9 mouse cellular contexts compared by ENCODE assay signal in the genomic region with DNA sequence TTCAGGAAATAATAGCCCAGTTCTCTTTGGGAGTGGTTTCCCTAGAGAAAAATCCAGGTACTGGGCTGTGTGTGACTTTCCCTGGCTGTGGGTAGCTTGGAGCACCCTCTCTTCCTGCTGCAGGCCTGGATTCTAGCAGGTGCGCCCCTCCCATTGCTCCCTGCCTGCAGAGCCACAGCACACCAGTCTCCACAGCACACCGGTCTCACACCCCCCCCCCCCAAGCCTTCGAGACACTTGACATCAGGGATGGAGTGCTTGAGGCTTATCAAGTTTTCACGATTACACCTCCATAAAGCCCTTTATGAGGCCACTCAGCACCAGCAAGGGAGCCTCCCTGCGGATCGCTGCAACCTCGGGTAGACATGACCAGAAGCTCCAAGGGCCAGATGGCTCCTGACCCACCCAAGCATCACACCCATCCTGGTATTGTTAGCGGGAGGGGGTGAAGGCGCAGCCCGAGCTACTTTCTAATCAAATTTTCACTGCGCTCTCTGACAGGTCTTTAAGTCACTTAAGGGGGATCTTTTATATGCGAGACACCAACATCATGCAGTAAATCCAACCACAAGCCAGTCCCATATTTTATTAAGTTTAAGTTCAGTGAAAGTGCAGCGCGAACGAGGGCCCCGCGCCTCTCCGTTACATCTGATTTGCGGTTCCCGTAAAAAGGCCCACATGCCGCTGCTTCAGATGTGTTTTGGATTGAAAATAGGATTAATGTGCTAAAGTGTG.
DNase-seq lines count a peak whose midpoint lies in the region; ATAC-seq lines count a peak whose summit lies in the region.
"Had no signal": no experiment of that assay in that cellular context is flagged by ENCODE, and none has a peak within 500 bp of the region (broad histone marks: within the 10 kb centered on the region; RNA-seq: fewer than 3 reads in every experiment).

No protein-coding gene starts in this region.

- WGBS in heart, embryonic 12.5 days, result 43% methylated on average over 21 of the region's 21 CpGs
- 61% methylated on average over 21 of the region's 21 CpGs for WGBS in embryonic facial prominence, embryonic 10.5 days
- WGBS in hindbrain, embryonic 10.5 days, result 72% methylated on average over 21 of the region's 21 CpGs
- WGBS in midbrain, embryonic 12.5 days, result 52% methylated on average over 21 of the region's 21 CpGs

- H3K9ac ChIP-seq in heart, embryonic 12.5 days, result no peak overlapping the region
- H3K9ac ChIP-seq in midbrain, embryonic 12.5 days (replicated peaks), result 0 out of 2 replicates have a peak overlapping the region, but pooled peaks have one; percentile 17
- H3K9ac ChIP-seq: lung, embryonic 14.5 days had no signal

- no peak for DNase-seq in heart, adult 18-20 months
- DNase-seq in embryonic facial prominence, embryonic 10.5 days (ENCODE audit: low spot score), result no peak
- no peak for DNase-seq in hindbrain, embryonic 10.5 days (ENCODE audit: low spot score)
- DNase-seq in Muller cell, postnatal 12 days (ENCODE audit: inconsistent ontology term), result no peak
- DNase-seq in lung, postnatal 10 days, result no peak
- DNase-seq in right cerebral cortex, postnatal 14 days, result no peak
- DNase-seq: lung, embryonic 14.5 days had no signal

- H3K36me3 ChIP-seq in heart, embryonic 12.5 days, result no peaks in the 10 kb centered on the region
- H3K36me3 ChIP-seq in embryonic facial prominence, embryonic 10.5 days (replicated peaks), result no peaks in the 10 kb centered on the region
- no peaks in the 10 kb centered on the region for H3K36me3 ChIP-seq in hindbrain, embryonic 10.5 days
- H3K36me3 ChIP-seq in midbrain, embryonic 12.5 days, result no peaks in the 10 kb centered on the region

- H3K4me3 ChIP-seq in heart, embryonic 12.5 days, result no peak overlapping the region
- no peak overlapping the region for H3K4me3 ChIP-seq in embryonic facial prominence, embryonic 10.5 days
- H3K4me3 ChIP-seq in hindbrain, embryonic 10.5 days, result no peak overlapping the region
- H3K4me3 ChIP-seq in midbrain, embryonic 12.5 days, result no peak overlapping the region

- no peak overlapping the region for H3K27ac ChIP-seq in heart, embryonic 12.5 days (ENCODE audit: poor library complexity, severe bottlenecking)
- peak overlapping the region; percentile 78 for H3K27ac ChIP-seq in embryonic facial prominence, embryonic 10.5 days (replicated peaks)
- H3K27ac ChIP-seq in hindbrain, embryonic 10.5 days, result peak overlapping the region; percentile 31
- H3K27ac ChIP-seq in midbrain, embryonic 12.5 days (replicated peaks), result peak overlapping the region; percentile 67

- no peak for ATAC-seq in heart, embryonic 12.5 days (ENCODE audit: insufficient number of reproducible peaks, low FRiP score)
- ATAC-seq in midbrain, embryonic 12.5 days (ENCODE audit: low FRiP score, low read depth), result peak; percentile 32; the same call in 1 of the 2 replicates

- H3K4me1 ChIP-seq in heart, embryonic 12.5 days (replicated peaks), result peaks cover 22% of the 10 kb centered on the region
- peaks cover 41% of the 10 kb centered on the region for H3K4me1 ChIP-seq in embryonic facial prominence, embryonic 10.5 days
- peaks cover 13% of the 10 kb centered on the region for H3K4me1 ChIP-seq in hindbrain, embryonic 10.5 days (replicated peaks)
- H3K4me1 ChIP-seq in midbrain, embryonic 12.5 days, result peaks cover 14% of the 10 kb centered on the region

- H3K9me3 ChIP-seq in heart, embryonic 12.5 days (replicated peaks), result no peaks in the 10 kb centered on the region
- no peaks in the 10 kb centered on the region for H3K9me3 ChIP-seq in embryonic facial prominence, embryonic 10.5 days
- no peaks in the 10 kb centered on the region for H3K9me3 ChIP-seq in hindbrain, embryonic 10.5 days
- H3K9me3 ChIP-seq in midbrain, embryonic 12.5 days, result no peaks in the 10 kb centered on the region

- peak overlapping the region; percentile 38 for H3K4me2 ChIP-seq in heart, embryonic 12.5 days
- H3K4me2 ChIP-seq in midbrain, embryonic 12.5 days (replicated peaks), result peak overlapping the region; percentile 12; the same call in 1 of the 2 replicates
- H3K4me2 ChIP-seq: lung, embryonic 14.5 days had no signal

- peaks cover 51% of the 10 kb centered on the region for H3K27me3 ChIP-seq in heart, embryonic 12.5 days (replicated peaks)
- no peaks in the 10 kb centered on the region for H3K27me3 ChIP-seq in embryonic facial prominence, embryonic 10.5 days (replicated peaks; ENCODE audit: low read depth, poor library complexity, severe bottlenecking)
- H3K27me3 ChIP-seq in hindbrain, embryonic 10.5 days (ENCODE audit: insufficient read depth, poor library complexity, severe bottlenecking), result no peaks in the 10 kb centered on the region
- H3K27me3 ChIP-seq in midbrain, embryonic 12.5 days, result 0 out of 2 replicates have a peak, but pooled peaks cover 5% of the 10 kb centered on the region
